Mouse (Mus musculus): ENCODE data around the gene Terf2.
"Not testable (repeated sequence)": the region's sequence is repeated elsewhere in the genome, so short reads cannot be mapped to it uniquely, and the experiment has no call there.

Gene Terf2

GRCm38 (mm10) chr8:107114150-107115007 lies 18.0 kb upstream of the Terf2 start:
- DNase-seq (ENCODE audit: low spot score in 2 of 2), result no peak

GRCm38 (mm10) chr8:107113209-107113608 lies 16.9 kb upstream of the Terf2 start:
- DNase-seq (ENCODE audit: low spot score in 2 of 2), result no peak

- DNase-seq (ENCODE audit: low spot score in 2 of 2), result peak in 1 of 2 experiments; percentile 27
Observed at GRCm38 (mm10) chr8:107111340-107112105, 15.2 kb upstream of the Terf2 start.

- no peak for DNase-seq (ENCODE audit: low spot score in 2 of 2)
Observed at GRCm38 (mm10) chr8:107110629-107111330, 14.4 kb upstream of the Terf2 start.

- DNase-seq (ENCODE audit: low spot score in 2 of 2), result no peak
Observed at GRCm38 (mm10) chr8:107109816-107110435, 13.6 kb upstream of the Terf2 start.

GRCm38 (mm10) chr8:107108978-107109720 lies 12.8 kb upstream of the Terf2 start:
- DNase-seq (ENCODE audit: low spot score in 2 of 2), result no peak

GRCm38 (mm10) chr8:107108089-107108488 lies 11.7 kb upstream of the Terf2 start:
- DNase-seq (ENCODE audit: low spot score in 2 of 2), result not testable (repeated sequence)

- DNase-seq (ENCODE audit: low spot score in 2 of 2), result peak; percentile 51 to 83
Observed at GRCm38 (mm10) chr8:107104547-107104946, 8.2 kb upstream of the Terf2 start.

- DNase-seq (ENCODE audit: low spot score in 2 of 2), result no peak
Observed at GRCm38 (mm10) chr8:107100635-107101034, 4.3 kb upstream of the Terf2 start.

GRCm38 (mm10) chr8:107095717-107096365 lies 506 bp downstream of the Terf2 start:
- DNase-seq (ENCODE audit: low spot score in 2 of 2), result peak in 1 of 2 experiments; percentile 83

GRCm38 (mm10) chr8:107090531-107090930 lies 5.8 kb downstream of the Terf2 start:
- DNase-seq (ENCODE audit: low spot score in 2 of 2), result no peak

- no peak for DNase-seq (ENCODE audit: low spot score in 2 of 2)
Observed at GRCm38 (mm10) chr8:107088526-107089063, 7.8 kb downstream of the Terf2 start.

- no peak for DNase-seq (ENCODE audit: low spot score in 2 of 2)
Observed at GRCm38 (mm10) chr8:107086018-107086417, 10.3 kb downstream of the Terf2 start.

GRCm38 (mm10) chr8:107085358-107085757 lies 11.0 kb downstream of the Terf2 start:
- DNase-seq (ENCODE audit: low spot score in 2 of 2), result peak in 1 of 2 experiments; percentile 61

- no peak for DNase-seq (ENCODE audit: low spot score in 2 of 2)
Observed at GRCm38 (mm10) chr8:107076239-107076888, 20.0 kb downstream of the Terf2 start.

GRCm38 (mm10) chr8:107074128-107074527 lies 22.2 kb downstream of the Terf2 start:
- no peak for DNase-seq (ENCODE audit: low spot score in 2 of 2)

GRCm38 (mm10) chr8:107073706-107074105 lies 22.6 kb downstream of the Terf2 start:
- DNase-seq (ENCODE audit: low spot score in 2 of 2), result no peak

GRCm38 (mm10) chr8:107065511-107066496 lies 30.5 kb downstream of the Terf2 start, which contains the start of gene Tmed6:
Gene Tmed6 (minus strand): TSS chr8:107065644.
- DNase-seq (ENCODE audit: low spot score in 2 of 2), result peak in 1 of 2 experiments; percentile 69
